Mouse (Mus musculus) intestine, postnatal 0 days (tissue): Measurements from ENCODE around the gene Odf3l1. TPM values are rescaled to one million over a fixed set of nuclear protein-coding genes. Genes with fewer than 3 reads are reported as not detected.

ENCODE experiments used
- ATAC-seq: fragments of 200-750 bp; cut with Nextera tagmentation; 2 replicates; pipeline ENCODE4 v1.8.0; 2017; ENCODE audit warnings: mild to moderate bottlenecking, moderate TSS enrichment, moderate library complexity
- H3K27ac ChIP-seq: fragments of 300-500 bp; sonication (generic); 2 replicates; pipeline ENCODE4 v1.5.1; 2014; ENCODE audit warnings: mild to moderate bottlenecking, low read depth, low read length, moderate library complexity
- H3K27me3 ChIP-seq: fragments of 300-500 bp; sonication (generic); replicated peaks from 2 replicates; pipeline ENCODE4 v1.6.1; 2014; ENCODE audit warnings: low read length, mixed read lengths; ENCODE audit not compliant: control insufficient read depth, insufficient read depth
- H3K36me3 ChIP-seq: fragments of 300-500 bp; sonication (generic); 2 replicates; pipeline ENCODE4 v1.6.1; 2014; ENCODE audit warnings: mild to moderate bottlenecking, moderate library complexity; ENCODE audit not compliant: control insufficient read depth, insufficient read depth
- H3K4me1 ChIP-seq: fragments of 300-500 bp; sonication (generic); replicated peaks from 2 replicates; pipeline ENCODE4 v1.6.1; 2014; ENCODE audit warnings: antibody characterized with exemption, low read length, mixed read lengths; ENCODE audit not compliant: control insufficient read depth, insufficient read depth
- H3K4me2 ChIP-seq: fragments of 300-500 bp; sonication (generic); replicated peaks from 2 replicates; pipeline ENCODE4 v1.6.1; 2014; ENCODE audit warnings: low read depth, mild to moderate bottlenecking, moderate library complexity
- H3K4me3 ChIP-seq: fragments of 300-500 bp; sonication (generic); 2 replicates; pipeline ENCODE4 v1.5.1; 2014; ENCODE audit warnings: low read depth, low read length
- H3K9ac ChIP-seq: fragments of 300-500 bp; sonication (generic); 2 replicates; pipeline ENCODE4 v1.6.1; 2014; ENCODE audit warnings: mild to moderate bottlenecking, low read depth, low read length
- H3K9me3 ChIP-seq: fragments of 300-500 bp; sonication (generic); 2 replicates; pipeline ENCODE4 v1.6.1; 2016; ENCODE audit warnings: mixed run types; ENCODE audit not compliant: control insufficient read depth
- CTCF ChIP-seq: sonication (generic); IDR thresholded peaks from 2 replicates; pipeline ENCODE4 v1.5.1; 2016; ENCODE audit warnings: low read depth, mild to moderate bottlenecking, control low read depth, antibody characterized with exemption, moderate library complexity
- WGBS: fragments of 180-500 bp; shearing (Covaris S2); extraction: QIAGEN DNeasy Blood & Tissue Kit; methylation state at CpG from one replicate; pipeline ENCODE4 v1.1.7; 2014; 5-methylcytosine and 5-hydroxymethylcytosine counted together
- polyA plus RNA-seq: library from polyadenylated mRNA; unstranded; fragments of >200 nt; fragmentation: Nextera tagmentation; extraction: Ambion mirVana; gene quantifications from 2 replicates; pipeline ENCODE4 v1.2.1, GENCODE M21; 2015

Odf3l1 gene
- polyA plus RNA-seq, 1 experiment from 2014 or later, result 0.70 TPM

DNA sequence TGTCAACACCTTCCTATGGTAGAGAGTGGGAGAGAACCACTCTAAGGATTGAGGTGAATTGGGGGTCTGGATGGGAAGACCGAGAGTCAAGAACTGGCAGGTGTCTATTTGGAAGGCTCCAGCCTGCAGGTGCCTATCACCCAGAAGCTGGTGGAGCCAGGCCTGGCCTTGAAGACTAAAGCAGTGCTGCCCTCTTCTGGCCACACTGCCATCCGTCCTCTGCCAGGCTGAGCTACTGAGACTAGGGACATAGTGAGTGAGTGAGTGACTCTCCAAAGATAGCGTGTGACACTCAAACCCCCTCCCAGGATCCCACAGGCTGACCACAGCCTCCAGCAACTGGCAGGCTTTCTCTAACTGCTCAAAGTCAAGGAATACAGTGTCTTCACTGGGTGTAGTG is 17.0 kb downstream of the Odf3l1 start:
- Histone ChIP-seq H3K27ac (no peak overlapping the region), H3K4me1 (no peaks in the 10 kb centered on the region), H3K4me3 (no peak overlapping the region), H3K4me2 (no peak overlapping the region), H3K9ac (no peak overlapping the region), H3K9me3 (no peaks in the 10 kb centered on the region), H3K36me3 (no peaks in the 10 kb centered on the region), H3K27me3 (peaks cover 3% of the 10 kb centered on the region; the same call in 1 of the 2 replicates)
- peak; percentile 87 for TF ChIP-seq CTCF
- ATAC-seq, result no peak
- 27% methylated on average over 3 of the region's 3 CpGs for WGBS

DNA sequence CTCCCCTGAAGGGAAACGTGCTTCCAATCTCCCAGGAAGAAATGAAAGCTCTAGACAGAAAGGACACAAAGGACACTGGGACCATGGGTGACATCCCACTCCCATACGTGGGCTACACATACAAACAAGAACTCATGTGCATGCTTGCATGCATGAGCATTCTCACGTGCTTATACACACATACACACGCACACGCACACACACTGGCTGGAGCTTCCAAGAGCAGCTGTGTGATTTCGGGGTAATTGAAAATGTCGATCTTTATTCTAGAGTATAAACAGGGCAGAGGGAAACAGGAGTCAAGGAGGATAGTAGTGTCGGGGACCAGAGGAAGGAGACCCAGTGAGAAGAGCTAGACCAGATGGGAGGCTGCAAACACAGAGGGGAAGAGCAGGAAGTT is 19.8 kb downstream of the Odf3l1 start:
- no peak overlapping the region for H3K4me3 ChIP-seq
- no peak overlapping the region for H3K9ac ChIP-seq
- no peaks in the 10 kb centered on the region for H3K36me3 ChIP-seq
- no peak overlapping the region for H3K4me2 ChIP-seq
- no peak overlapping the region for H3K27ac ChIP-seq
- H3K27me3 ChIP-seq, result peaks cover 3% of the 10 kb centered on the region; the same call in 1 of the 2 replicates
- 48% methylated on average over 8 of the region's 8 CpGs for whole genome bisulfite sequencing
- ATAC-seq, result no peak
- no peaks in the 10 kb centered on the region for H3K9me3 ChIP-seq
- 0 out of 2 replicates have a peak, but pooled peaks cover 3% of the 10 kb centered on the region for H3K4me1 ChIP-seq
- TF ChIP-seq CTCF, result no peak

DNA sequence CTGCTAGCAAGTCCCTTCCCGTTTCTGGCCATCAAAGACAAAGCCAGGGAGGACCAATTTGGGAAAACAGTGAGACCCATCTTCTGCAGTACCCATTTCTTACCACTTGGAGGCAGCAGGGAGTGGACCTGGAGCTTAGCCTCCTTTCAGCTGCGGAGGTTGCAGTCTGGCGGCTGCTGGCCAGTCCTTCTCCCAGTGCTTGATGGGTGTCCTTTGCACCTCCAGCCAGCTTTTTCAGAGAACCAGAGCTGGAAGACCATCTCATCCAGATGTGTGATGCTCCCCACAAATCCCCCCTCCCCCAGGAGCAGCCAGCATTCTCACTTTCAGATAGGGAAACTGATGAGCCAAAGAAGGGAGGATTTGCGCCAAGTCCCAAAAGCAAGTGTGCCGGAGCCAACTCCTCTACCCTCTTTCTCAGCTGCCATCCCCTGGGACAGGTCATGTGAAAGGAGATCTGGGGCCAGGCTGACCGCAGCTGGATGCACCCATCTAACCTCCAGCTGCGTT is 20.7 kb downstream of the Odf3l1 start:
- Histone ChIP-seq H3K36me3 (no peaks in the 10 kb centered on the region), H3K4me3 (no peak overlapping the region), H3K4me2 (no peak overlapping the region), H3K9me3 (no peaks in the 10 kb centered on the region), H3K9ac (no peak overlapping the region), H3K27ac (no peak overlapping the region; the same call in 1 of the 2 replicates), H3K4me1 (0 out of 2 replicates have a peak, but pooled peaks cover 3% of the 10 kb centered on the region), H3K27me3 (peaks cover 3% of the 10 kb centered on the region; the same call in 1 of the 2 replicates)
- ATAC-seq, result no peak
- TF ChIP-seq CTCF, result peak; percentile 96
- 32% methylated on average over 7 of the region's 7 CpGs for WGBS

DNA sequence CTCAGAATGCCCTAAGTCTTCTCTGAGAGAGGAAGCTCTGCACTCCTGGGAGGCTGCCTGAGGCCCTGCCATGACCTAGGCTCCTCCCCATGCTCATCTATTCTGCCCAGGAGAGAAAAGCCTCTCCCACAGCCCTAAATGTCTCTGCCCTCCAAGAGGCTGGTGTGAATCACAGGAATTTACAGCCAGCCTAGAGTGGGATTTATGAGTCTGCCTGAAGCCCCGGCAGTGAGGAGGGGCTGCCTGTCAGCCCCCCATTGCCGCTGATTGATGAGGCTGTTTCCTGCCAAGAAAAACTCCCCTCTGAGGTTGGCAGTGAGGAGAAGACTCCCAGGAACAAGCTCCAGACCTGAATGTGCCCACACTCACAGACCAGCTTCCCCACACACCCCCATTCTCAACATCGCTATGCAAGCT is 22.2 kb downstream of the Odf3l1 start:
- H3K27ac ChIP-seq, result no peak overlapping the region
- H3K9ac ChIP-seq, result no peak overlapping the region
- no peak overlapping the region for H3K4me3 ChIP-seq
- no peak for TF ChIP-seq CTCF
- no peak overlapping the region for H3K4me2 ChIP-seq
- 27% methylated on average over 3 of the region's 3 CpGs for WGBS
- no peak for ATAC-seq
- no peaks in the 10 kb centered on the region for H3K36me3 ChIP-seq
- H3K4me1 ChIP-seq, result 0 out of 2 replicates have a peak, but pooled peaks cover 3% of the 10 kb centered on the region
- H3K27me3 ChIP-seq, result peaks cover 3% of the 10 kb centered on the region; the same call in 1 of the 2 replicates
- H3K9me3 ChIP-seq, result no peaks in the 10 kb centered on the region

DNA sequence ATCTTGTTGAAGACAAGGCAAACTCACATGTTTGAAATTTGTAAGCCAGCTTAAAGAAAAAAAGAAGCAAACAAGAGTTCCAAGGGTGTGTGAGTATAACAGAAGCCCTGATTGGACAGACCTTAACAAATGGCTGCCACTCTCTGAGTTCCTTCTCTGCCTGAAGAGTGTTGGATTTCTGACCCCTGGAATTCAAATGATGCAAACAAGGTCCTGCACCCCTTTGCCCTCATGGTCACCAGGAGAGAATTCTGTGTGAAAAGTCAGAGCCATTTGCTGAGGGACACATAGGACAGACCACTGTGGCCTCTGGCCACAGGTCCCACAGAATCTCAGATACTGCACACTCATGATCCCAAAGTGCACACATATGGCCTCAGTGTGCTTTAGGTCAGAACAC is 22.6 kb downstream of the Odf3l1 start:
- Histone ChIP-seq H3K36me3 (no peaks in the 10 kb centered on the region), H3K4me3 (no peak overlapping the region), H3K27ac (no peak overlapping the region), H3K4me2 (no peak overlapping the region), H3K9ac (no peak overlapping the region), H3K27me3 (peaks cover 3% of the 10 kb centered on the region; the same call in 1 of the 2 replicates), H3K9me3 (no peaks in the 10 kb centered on the region), H3K4me1 (0 out of 2 replicates have a peak, but pooled peaks cover 3% of the 10 kb centered on the region)
- no peak for ATAC-seq
- TF ChIP-seq CTCF, result no peak

DNA sequence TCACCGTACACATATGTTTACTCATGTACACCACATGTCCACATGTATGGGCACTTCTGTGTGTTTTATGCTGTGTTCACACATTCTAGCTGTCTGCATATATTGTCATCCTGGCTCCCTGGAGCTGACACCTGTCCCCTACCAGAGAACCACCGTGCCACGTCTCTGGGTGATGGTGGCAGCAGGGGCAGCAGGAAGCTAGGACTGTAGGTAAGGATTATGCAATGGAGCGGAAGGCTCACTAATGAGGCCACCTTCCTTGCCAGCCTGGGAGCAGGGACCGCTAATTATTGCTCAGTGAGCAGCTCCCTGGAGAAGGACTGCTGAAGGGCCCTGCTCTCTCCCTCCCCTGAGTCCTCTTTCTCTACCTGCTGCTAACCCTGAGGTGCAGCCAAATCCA is 23.8 kb downstream of the Odf3l1 start:
- Histone ChIP-seq H3K4me1 (0 out of 2 replicates have a peak, but pooled peaks cover 3% of the 10 kb centered on the region), H3K27ac (no peak overlapping the region), H3K4me2 (no peak overlapping the region), H3K9me3 (no peaks in the 10 kb centered on the region), H3K4me3 (no peak overlapping the region), H3K27me3 (peaks cover 3% of the 10 kb centered on the region; the same call in 1 of the 2 replicates), H3K36me3 (no peaks in the 10 kb centered on the region), H3K9ac (no peak overlapping the region)
- no peak for ATAC-seq
- 79% methylated on average over 5 of the region's 5 CpGs for WGBS
- TF ChIP-seq CTCF, result no peak
